Mouse (Mus musculus) lung, postnatal 0 days (tissue): ENCODE measurements around the gene Dnase1l3. TPM values are rescaled to one million over a fixed set of nuclear protein-coding genes. Genes with fewer than 3 reads are reported as not detected.

Experiments used
- ATAC-seq: fragments of 200-750 bp; cut with Nextera tagmentation; 2 replicates; pipeline ENCODE4 v1.8.0; 2017; ENCODE audit warnings: moderate library complexity
- DNase-seq: peaks from one replicate; pipeline ENCODE4 v3.0.0-alpha.2; 2016; ENCODE audit warnings: low spot score
- H3K27ac ChIP-seq: fragments of 300-500 bp; sonication (generic); 2 replicates; pipeline ENCODE4 v1.5.1; 2014; ENCODE audit warnings: antibody characterized with exemption, mild to moderate bottlenecking, low read length, mixed read lengths
- H3K27me3 ChIP-seq: fragments of 300-500 bp; sonication (generic); replicated peaks from 2 replicates; pipeline ENCODE4 v1.6.1; 2014; ENCODE audit warnings: low read length, mixed read lengths; ENCODE audit not compliant: insufficient read depth
- H3K36me3 ChIP-seq: fragments of 300-500 bp; sonication (generic); 2 replicates; pipeline ENCODE4 v1.6.1; 2014; ENCODE audit warnings: low read length, mixed read lengths; ENCODE audit not compliant: insufficient read depth
- H3K4me1 ChIP-seq: fragments of 300-500 bp; sonication (generic); 2 replicates; pipeline ENCODE4 v1.6.1; 2014; ENCODE audit warnings: antibody characterized with exemption, low read depth, low read length, mixed read lengths; ENCODE audit not compliant: insufficient read depth
- H3K4me2 ChIP-seq: fragments of 300-500 bp; sonication (generic); replicated peaks from 2 replicates; pipeline ENCODE4 v1.6.1; 2014; ENCODE audit warnings: low read depth, mild to moderate bottlenecking, low read length, moderate library complexity, mixed read lengths
- H3K4me3 ChIP-seq: fragments of 300-500 bp; sonication (generic); 2 replicates; pipeline ENCODE4 v1.5.1; 2014; ENCODE audit warnings: low read depth, low read length
- H3K9ac ChIP-seq: fragments of 300-500 bp; sonication (generic); replicated peaks from 2 replicates; pipeline ENCODE4 v1.6.1; 2014; ENCODE audit warnings: low read depth, mild to moderate bottlenecking
- H3K9me3 ChIP-seq: fragments of 300-500 bp; sonication (generic); 2 replicates; pipeline ENCODE4 v1.6.1; 2016; ENCODE audit warnings: low read length, mixed read lengths
- CTCF ChIP-seq: IDR thresholded peaks from 2 replicates; pipeline ENCODE4 v1.5.1; 2016; ENCODE audit warnings: antibody characterized with exemption, mild to moderate bottlenecking
- EP300 ChIP-seq: IDR thresholded peaks from 2 replicates; pipeline ENCODE4 v1.6.1; 2016; ENCODE audit warnings: antibody characterized with exemption, mild to moderate bottlenecking, control low read depth
- WGBS: fragments of 180-500 bp; shearing (Covaris S2); extraction: QIAGEN DNeasy Blood & Tissue Kit; methylation state at CpG from one replicate; pipeline ENCODE4 v1.1.7; 2014; 5-methylcytosine and 5-hydroxymethylcytosine counted together
- polyA plus RNA-seq: library from polyadenylated mRNA; unstranded; fragments of >200 nt; fragmentation: Nextera tagmentation; extraction: Ambion mirVana; gene quantifications from 2 replicates; pipeline ENCODE4 v1.2.1, GENCODE M21; 2015

Dnase1l3 gene
- polyA plus RNA-seq, 1 experiment from 2014 or later, result 0.07 TPM

DNA sequence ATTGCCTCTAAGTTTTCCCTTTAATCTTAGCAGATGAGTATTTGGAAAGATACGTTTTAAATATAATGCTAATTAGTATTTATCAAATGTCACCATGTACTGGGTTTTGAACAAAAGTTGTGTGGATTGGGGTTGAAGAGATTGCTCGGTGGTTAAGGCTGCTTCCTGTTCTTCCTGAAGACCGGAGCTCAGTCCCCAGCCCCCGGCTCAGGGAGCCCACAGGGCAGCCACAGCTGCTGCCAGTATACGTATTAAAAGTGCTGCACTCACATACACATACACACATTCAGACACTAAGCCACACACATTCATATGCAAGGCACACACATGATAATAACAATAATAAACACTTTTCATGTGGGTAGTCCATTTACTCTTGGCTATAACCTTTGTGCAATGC is 43.8 kb upstream of the Dnase1l3 start:
- ATAC-seq (no peak), DNase-seq (no peak)
- Histone ChIP-seq H3K27ac (no peak overlapping the region), H3K4me3 (no peak overlapping the region), H3K9me3 (no peaks in the 10 kb centered on the region), H3K9ac (no peak overlapping the region), H3K4me1 (no peaks in the 10 kb centered on the region), H3K36me3 (no peaks in the 10 kb centered on the region), H3K4me2 (no peak overlapping the region), H3K27me3 (no peaks in the 10 kb centered on the region)
- TF ChIP-seq EP300, result no peak
- no peak for TF ChIP-seq CTCF
- 57% methylated on average over 5 of the region's 5 CpGs for WGBS

DNA sequence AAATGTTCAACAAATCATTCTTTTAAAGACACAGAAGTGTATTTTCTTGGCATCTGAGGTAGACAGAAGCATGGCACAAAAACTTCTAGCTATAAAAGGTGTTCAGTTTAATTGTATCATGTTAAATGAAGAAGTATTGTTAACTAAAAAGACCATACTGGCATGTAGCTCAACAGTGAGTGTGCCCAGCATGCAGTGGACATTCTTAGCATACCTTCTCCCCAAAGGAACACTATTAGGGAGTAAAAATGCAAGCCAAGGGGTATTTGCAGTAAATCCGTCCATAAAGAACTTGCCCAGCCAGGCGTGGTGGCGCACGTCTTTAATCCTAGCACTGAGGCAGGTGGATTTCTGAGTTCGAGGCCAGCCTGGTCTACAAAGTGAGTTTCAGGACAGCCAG is 42.0 kb upstream of the Dnase1l3 start:
- Histone ChIP-seq H3K36me3 (no peaks in the 10 kb centered on the region), H3K4me3 (no peak overlapping the region), H3K27me3 (no peaks in the 10 kb centered on the region), H3K4me1 (no peaks in the 10 kb centered on the region), H3K9me3 (no peaks in the 10 kb centered on the region), H3K9ac (no peak overlapping the region), H3K27ac (no peak overlapping the region), H3K4me2 (no peak overlapping the region)
- TF ChIP-seq CTCF (no peak), EP300 (no peak)
- no peak for ATAC-seq
- WGBS, result 71% methylated on average over 5 of the region's 5 CpGs
- DNase-seq, result no peak

DNA sequence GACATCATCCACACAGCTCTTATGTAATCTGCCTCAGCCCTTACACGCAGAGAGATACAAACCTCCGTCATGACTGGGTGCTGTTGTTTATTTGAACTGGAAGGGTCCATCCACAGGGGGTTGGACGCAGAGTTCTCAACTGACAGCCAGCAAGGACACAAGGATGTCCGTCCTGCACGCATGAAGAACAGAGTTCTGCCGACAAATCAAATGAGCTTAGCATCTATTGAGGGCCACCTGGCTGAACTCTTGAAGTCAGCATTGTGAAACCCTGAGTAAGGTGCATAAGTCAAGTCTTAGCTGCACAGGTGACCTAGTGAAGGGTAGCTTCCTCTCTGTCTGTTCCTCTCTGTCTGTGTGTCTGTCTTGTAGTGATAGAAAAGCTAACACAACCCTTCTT is 41.6 kb upstream of the Dnase1l3 start:
- WGBS, result 75% methylated on average over 6 of the region's 6 CpGs
- Histone ChIP-seq H3K36me3 (no peaks in the 10 kb centered on the region), H3K27me3 (no peaks in the 10 kb centered on the region), H3K4me1 (no peaks in the 10 kb centered on the region), H3K9ac (no peak overlapping the region), H3K9me3 (no peaks in the 10 kb centered on the region), H3K27ac (no peak overlapping the region), H3K4me3 (no peak overlapping the region), H3K4me2 (no peak overlapping the region)
- ATAC-seq (no peak), DNase-seq (no peak)
- TF ChIP-seq EP300 (no peak), CTCF (no peak)

DNA sequence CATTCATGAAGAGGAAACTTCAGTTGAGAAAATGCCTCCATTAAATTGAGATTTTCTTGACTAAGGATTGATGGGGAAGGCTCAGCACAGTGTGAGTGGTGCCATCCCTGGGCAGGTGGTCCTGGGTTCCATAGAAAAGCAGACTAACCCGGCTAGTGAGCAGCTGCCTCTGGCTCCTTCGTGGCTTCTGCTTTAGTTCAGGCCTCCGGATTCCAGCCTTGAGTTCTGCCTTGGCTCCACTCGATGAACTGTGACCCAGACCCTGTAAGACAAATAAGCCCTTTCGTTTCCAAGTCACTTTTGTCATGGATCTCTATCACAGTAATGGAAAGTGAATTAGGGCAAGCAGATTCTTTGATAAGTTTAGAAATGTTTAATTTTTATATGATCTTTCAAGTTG is 40.2 kb upstream of the Dnase1l3 start:
- no peaks in the 10 kb centered on the region for H3K4me1 ChIP-seq
- 69% methylated on average over 5 of the region's 5 CpGs for WGBS
- H3K9me3 ChIP-seq, result no peaks in the 10 kb centered on the region
- TF ChIP-seq CTCF (no peak), EP300 (no peak)
- ATAC-seq (no peak), DNase-seq (no peak)
- no peak overlapping the region for H3K9ac ChIP-seq
- H3K4me3 ChIP-seq, result no peak overlapping the region
- H3K4me2 ChIP-seq, result no peak overlapping the region
- no peaks in the 10 kb centered on the region for H3K27me3 ChIP-seq
- H3K27ac ChIP-seq, result no peak overlapping the region
- H3K36me3 ChIP-seq, result no peaks in the 10 kb centered on the region

DNA sequence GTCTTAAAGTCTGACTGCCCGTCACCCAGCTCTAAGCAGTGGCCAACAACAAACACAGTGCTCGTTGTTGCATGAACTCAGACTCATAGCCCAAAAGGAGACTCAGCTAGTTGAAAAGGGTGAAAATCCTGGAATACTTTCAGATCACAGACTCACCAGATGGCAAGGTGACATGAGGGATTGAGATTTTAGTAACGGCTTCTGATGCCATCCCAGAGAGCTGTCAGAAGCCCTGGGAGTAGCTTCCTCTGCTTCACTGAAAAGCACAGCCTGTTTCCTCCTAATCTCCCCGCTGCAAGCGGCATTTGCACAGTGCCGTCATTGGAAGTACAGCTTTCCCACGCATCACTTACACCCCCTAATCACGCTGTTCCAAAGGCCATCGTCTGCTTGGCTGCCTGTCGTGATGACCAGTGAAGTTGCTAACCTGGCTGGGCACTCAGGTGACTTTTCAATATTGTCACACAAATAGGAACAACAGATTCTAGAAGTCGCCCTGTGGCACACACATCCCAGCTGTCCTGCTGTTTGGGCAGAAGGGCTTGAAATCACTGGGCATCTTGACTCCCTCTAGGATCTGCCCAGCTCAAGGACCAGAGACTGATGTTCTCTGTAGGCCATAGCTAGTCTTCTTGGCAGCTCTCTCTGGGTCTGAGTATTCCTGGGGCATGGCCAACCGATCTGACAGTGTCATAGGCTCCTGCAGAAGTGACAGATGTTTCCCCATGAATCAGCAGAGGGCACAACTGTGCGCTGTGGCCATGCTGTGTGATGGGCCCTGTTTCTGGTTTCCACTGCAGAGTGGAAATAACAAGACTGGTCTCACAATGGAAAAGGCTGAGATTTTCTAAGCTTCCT is 37.9 kb upstream of the Dnase1l3 start:
- Histone ChIP-seq H3K27me3 (no peaks in the 10 kb centered on the region), H3K9me3 (no peaks in the 10 kb centered on the region), H3K4me3 (no peak overlapping the region), H3K4me2 (no peak overlapping the region), H3K4me1 (no peaks in the 10 kb centered on the region), H3K27ac (no peak overlapping the region), H3K36me3 (no peaks in the 10 kb centered on the region), H3K9ac (no peak overlapping the region)
- 68% methylated on average over 13 of the region's 13 CpGs for WGBS
- DNase-seq (no peak), ATAC-seq (no peak)
- TF ChIP-seq CTCF (no peak), EP300 (no peak)

DNA sequence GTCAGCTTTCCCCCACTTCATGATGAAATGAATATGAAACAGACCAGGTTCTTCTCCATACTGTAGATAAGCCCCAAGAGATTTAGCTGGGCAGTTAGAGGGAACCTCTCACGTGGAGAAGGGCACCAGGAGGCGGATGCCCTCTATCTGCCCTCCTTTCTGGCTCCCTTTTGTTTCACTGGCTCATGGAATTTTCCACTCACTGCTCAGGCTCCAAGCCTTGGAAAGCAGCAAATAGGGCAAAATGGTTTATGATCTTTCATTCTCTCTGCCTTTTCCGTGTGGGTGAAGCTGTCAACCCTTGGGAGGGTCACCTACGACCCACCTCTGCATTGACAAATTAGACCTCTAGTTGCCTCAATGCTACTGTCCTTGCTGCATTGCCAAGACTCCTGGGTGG is 36.2 kb upstream of the Dnase1l3 start:
- no peak for ATAC-seq
- Histone ChIP-seq H3K4me2 (no peak overlapping the region), H3K9me3 (no peaks in the 10 kb centered on the region), H3K4me3 (no peak overlapping the region), H3K36me3 (no peaks in the 10 kb centered on the region), H3K27ac (no peak overlapping the region), H3K4me1 (no peaks in the 10 kb centered on the region), H3K9ac (no peak overlapping the region), H3K27me3 (no peaks in the 10 kb centered on the region)
- no peak for DNase-seq
- WGBS, result 56% methylated on average over 4 of the region's 4 CpGs
- no peak for TF ChIP-seq EP300
- no peak for TF ChIP-seq CTCF
